Mouse (Mus musculus): ENCODE measurements around the gene Casd1. TPM values are rescaled to one million over a fixed set of nuclear protein-coding genes. Genes with fewer than 3 reads are reported as not detected.

Gene Casd1
- total and polyA plus RNA-seq, 3 experiments, result 13.1 to 38.2 (median 30.4) TPM

DNA sequence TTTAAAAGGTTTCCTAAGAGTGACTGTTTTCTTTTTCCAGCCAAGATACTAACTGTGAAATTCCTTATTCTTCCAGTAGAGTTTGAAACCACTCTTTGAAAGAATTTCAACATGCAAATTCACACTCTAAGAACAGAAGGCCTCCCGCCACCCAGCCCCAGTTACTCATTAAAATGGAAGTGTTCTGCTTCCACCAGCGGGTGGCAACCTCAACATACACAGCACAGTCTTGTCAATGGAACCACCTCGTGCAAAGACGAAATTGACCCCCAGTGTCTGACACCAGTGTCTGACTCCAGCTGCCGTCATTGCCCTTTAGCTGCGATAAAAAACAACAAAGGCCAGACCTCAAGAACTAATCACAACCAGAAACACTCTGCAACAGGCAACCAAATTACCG is 43.0 kb upstream of the Casd1 start:
- no peaks in the 10 kb centered on the region for H3K9me3 ChIP-seq (replicated peaks; ENCODE audit: low read length)
- H3K4me3 ChIP-seq (replicated peaks in 1 of 3; ENCODE audit: low read depth in 2 of 3, low read length in 2 of 3, poor library complexity in 1 of 3), result no peak overlapping the region
- dilution Hi-C loops (cut with MboI; ENCODE audit: extremely low pct_ligation_motif_present, extremely low pct_unique_long_range_greater_than_20kb, low sequenced_read_pairs) (no loop called here), in situ Hi-C loops (cut with MboI; ENCODE audit: low pct_ligation_motif_present, low pct_unique_long_range_greater_than_20kb, low sequenced_read_pairs) (loop anchor here (25.0 kb wide), 1 partner anchor 830 kb away; the partner anchor contains the start of gene Asb4)
- no peaks in the 10 kb centered on the region for H3K79me2 ChIP-seq (replicated peaks; ENCODE audit: control insufficient read depth, extremely low read depth, insufficient read depth, poor library complexity, severe bottlenecking)
- DNase-seq (ENCODE audit: extremely low read depth), result peak; percentile 70
- H3K9ac ChIP-seq (ENCODE audit: insufficient read depth, low read depth), result no peak overlapping the region
- H3K4me2 ChIP-seq (ENCODE audit: insufficient read depth, low read depth, poor library complexity, severe bottlenecking), result peak overlapping the region; percentile 62
- no peaks in the 10 kb centered on the region; a peak in 1 of 4 replicates for H3K4me1 ChIP-seq (ENCODE audit: control insufficient read depth in 1 of 2, insufficient read depth in 2 of 2)
- TF ChIP-seq RAD21 (IDR thresholded peaks at IDR 0.05; ENCODE audit: low read depth, low read length) (peak; percentile 88), MXI1 (IDR thresholded peaks at IDR 0.05; ENCODE audit: low read depth, low read length) (0 out of 2 replicates have a peak, but pooled peaks have one; percentile 29), UBTF (IDR thresholded peaks at IDR 0.05; ENCODE audit: low read depth, low read length) (no peak), SMC3 (IDR thresholded peaks at IDR 0.05; ENCODE audit: low read depth, low read length) (peak; percentile 88), MAX (IDR thresholded peaks at IDR 0.05; ENCODE audit: low read length) (peak; percentile 39; the same call in 1 of the 2 replicates), POLR2AphosphoS2 (IDR thresholded peaks at IDR 0.05; ENCODE audit: low read depth, low read length) (no peak), E2F4 (IDR thresholded peaks at IDR 0.05; ENCODE audit: insufficient replicate concordance, low read depth, low read length) (0 out of 2 replicates have a peak, but pooled peaks have one; percentile 50), CHD1 (IDR thresholded peaks at IDR 0.05; ENCODE audit: low read depth, low read length) (no peak), ZC3H11A (IDR thresholded peaks at IDR 0.05; ENCODE audit: low read depth, low read length) (peak; percentile 50), CTCF (conservative IDR thresholded peaks at IDR 0.05 in 1 of 2, IDR thresholded peaks at IDR 0.05 in 1 of 2; ENCODE audit: low read depth in 2 of 2, low read length in 2 of 2) (peak in 1 of 2 experiments; percentile 81; a peak in 2 of 4 replicates), HCFC1 (IDR thresholded peaks at IDR 0.05; ENCODE audit: low read depth, low read length) (no peak), JUND (conservative IDR thresholded peaks at IDR 0.05; ENCODE audit: low read depth, low read length) (no peak), IRF4 (IDR thresholded peaks at IDR 0.05; ENCODE audit: low read depth, low read length) (0 out of 2 replicates have a peak, but pooled peaks have one; percentile 26), MYC (IDR thresholded peaks at IDR 0.05; ENCODE audit: low read depth, low read length) (peak; percentile 61; the same call in 1 of the 2 replicates)
- no peaks in the 10 kb centered on the region for H3K27me3 ChIP-seq (replicated peaks)
- H3K27ac ChIP-seq (ENCODE audit: insufficient read depth, low read depth), result no peak overlapping the region
- H3K36me3 ChIP-seq (replicated peaks in 1 of 2; ENCODE audit: control insufficient read depth in 1 of 2, insufficient read depth in 1 of 2, low read length in 1 of 2), result no peaks in the 10 kb centered on the region

DNA sequence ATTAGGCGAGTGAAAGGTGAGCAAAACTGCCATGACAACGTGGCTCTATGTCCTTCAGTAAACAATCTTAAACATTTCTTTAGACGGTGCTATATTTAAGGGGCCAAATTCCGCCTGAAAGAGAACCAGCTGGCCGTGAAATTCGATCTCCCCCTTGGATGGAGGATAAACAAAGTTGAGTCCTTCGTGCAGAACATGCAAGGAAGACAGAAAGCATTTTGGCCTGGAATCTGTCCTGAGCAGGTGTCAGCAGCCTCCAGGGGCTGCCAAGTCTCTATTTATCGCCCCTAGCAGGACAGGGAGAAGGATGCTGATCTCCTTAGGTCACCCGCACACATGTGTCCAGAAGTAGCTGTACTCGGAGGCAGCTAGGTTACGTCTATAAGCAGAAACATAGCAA is 39.5 kb upstream of the Casd1 start:
- Histone ChIP-seq H3K4me2 (ENCODE audit: insufficient read depth, low read depth, poor library complexity, severe bottlenecking) (no peak overlapping the region), H3K4me3 (replicated peaks in 1 of 3; ENCODE audit: low read depth in 2 of 3, low read length in 2 of 3, poor library complexity in 1 of 3) (no peak overlapping the region), H3K27me3 (replicated peaks) (no peaks in the 10 kb centered on the region), H3K36me3 (replicated peaks in 1 of 2; ENCODE audit: control insufficient read depth in 1 of 2, insufficient read depth in 1 of 2, low read length in 1 of 2) (no peaks in the 10 kb centered on the region), H3K9me3 (replicated peaks; ENCODE audit: low read length) (no peaks in the 10 kb centered on the region), H3K4me1 (ENCODE audit: control insufficient read depth in 1 of 2, insufficient read depth in 2 of 2) (no peaks in the 10 kb centered on the region; a peak in 1 of 4 replicates), H3K9ac (ENCODE audit: insufficient read depth, low read depth) (no peak overlapping the region), H3K27ac (ENCODE audit: insufficient read depth, low read depth) (no peak overlapping the region), H3K79me2 (replicated peaks; ENCODE audit: control insufficient read depth, extremely low read depth, insufficient read depth, poor library complexity, severe bottlenecking) (no peaks in the 10 kb centered on the region)
- TF ChIP-seq RCOR1 (conservative IDR thresholded peaks at IDR 0.05; ENCODE audit: low read depth, low read length) (no peak), KAT2A (IDR thresholded peaks at IDR 0.05; ENCODE audit: insufficient replicate concordance, low read length) (no peak), USF2 (conservative IDR thresholded peaks at IDR 0.05; ENCODE audit: low read depth, low read length) (no peak), E2F4 (IDR thresholded peaks at IDR 0.05; ENCODE audit: insufficient replicate concordance, low read depth, low read length) (no peak), ZMIZ1 (IDR thresholded peaks at IDR 0.05; ENCODE audit: low read depth, low read length) (no peak), ZKSCAN1 (IDR thresholded peaks at IDR 0.05; ENCODE audit: borderline replicate concordance, low read depth, low read length) (no peak), ZC3H11A (IDR thresholded peaks at IDR 0.05; ENCODE audit: low read depth, low read length) (no peak)
- dilution Hi-C loops (cut with MboI; ENCODE audit: extremely low pct_ligation_motif_present, extremely low pct_unique_long_range_greater_than_20kb, low sequenced_read_pairs), result no loop called here
- in situ Hi-C loops (cut with MboI; ENCODE audit: low pct_ligation_motif_present, low pct_unique_long_range_greater_than_20kb, low sequenced_read_pairs), result loop anchor here (25.0 kb wide), 1 partner anchor 826 kb away; the partner anchor contains the start of gene Asb4
- DNase-seq (ENCODE audit: extremely low read depth), result no peak
